Mouse (Mus musculus): ENCODE results near the gene 0610037L13Rik.

GRCm38 (mm10) chr4:107846795-107847194 lies 42.8 kb upstream of the 0610037L13Rik start:
- TF ChIP-seq FLI1 (IDR thresholded peaks at IDR 0.05; ENCODE audit: low read length) (no peak), GATA1 (IDR thresholded peaks at IDR 0.05; ENCODE audit: borderline replicate concordance, low read length) (no peak)

All from megakaryocyte, embryonic 14.5 days (primary cell).